Mouse (Mus musculus): ENCODE measurements around the gene 3830417A13Rik. TPM values are rescaled to one million over a fixed set of nuclear protein-coding genes. Genes with fewer than 3 reads are reported as not detected.

3830417A13Rik gene
- polyA plus RNA-seq (2014; fragmentation: Nextera tagmentation; extraction: Ambion mirVana) = not detected in 2 replicates

DNA sequence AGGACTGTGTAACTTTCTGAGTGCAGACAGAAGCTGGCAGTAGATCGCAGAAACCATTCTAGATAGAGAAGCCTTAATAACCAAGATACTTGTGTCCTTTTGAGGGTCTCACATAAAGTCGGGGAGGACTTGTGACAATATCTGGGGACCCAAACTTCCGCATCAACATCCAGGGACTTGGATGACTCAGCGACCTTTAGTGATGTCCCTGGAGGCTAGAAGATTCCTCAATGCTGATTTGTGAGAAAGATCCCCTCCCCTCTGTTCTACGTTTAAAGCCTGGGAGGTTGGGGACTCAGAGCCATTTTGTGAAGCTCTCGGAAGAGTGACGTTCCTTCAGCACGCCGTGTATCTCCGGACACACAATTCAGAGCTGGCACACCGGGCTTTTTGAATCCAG is at the start of gene 3830417A13Rik:
Gene 3830417A13Rik (plus strand): TSS at position 301 of the 400 bp plus-strand sequence.
- H3K4me3 ChIP-seq (ENCODE audit: low read depth, low read length) = no peak within 1 kb of the TSS
- no peak for TF ChIP-seq CTCF (IDR thresholded peaks at IDR 0.05; ENCODE audit: low read depth)
- ATAC-seq (ENCODE audit: insufficient read depth) = no peak
- DNase-seq = no peak
- H3K36me3 ChIP-seq (ENCODE audit: insufficient read depth) = no peaks in the 10 kb centered on the region
- H3K9ac ChIP-seq = no peak within 1 kb of the TSS
- WGBS = 83% methylated on average over 11 of the region's 11 CpGs
- H3K9me3 ChIP-seq (ENCODE audit: low read depth, low read length) = no peaks in the 10 kb centered on the region
- H3K27ac ChIP-seq (ENCODE audit: low read depth) = no peak within 1 kb of the TSS
- no peaks in the 10 kb centered on the region for H3K27me3 ChIP-seq (ENCODE audit: insufficient read depth, low read length)
- no peak within 1 kb of the TSS for H3K4me2 ChIP-seq
- H3K4me1 ChIP-seq (ENCODE audit: insufficient read depth) = no peaks in the 10 kb centered on the region

DNA sequence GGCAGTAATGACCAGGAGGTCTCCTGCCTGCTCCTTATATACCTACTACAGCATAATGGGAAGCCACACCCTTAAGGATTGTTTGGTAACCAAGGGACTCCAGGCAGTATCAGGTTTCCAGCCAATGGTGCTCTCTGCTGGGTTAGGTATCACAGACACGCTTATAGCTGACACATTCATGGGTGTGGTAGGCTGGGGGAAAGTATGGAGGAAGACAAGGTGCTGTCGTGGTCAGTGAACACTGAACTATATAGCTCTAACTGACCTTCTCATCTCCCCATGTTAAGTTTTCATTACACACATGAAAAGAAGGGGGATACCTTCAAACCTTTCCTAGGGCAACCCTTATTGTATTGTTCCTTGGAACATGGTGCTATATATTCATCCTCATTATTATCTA is 21.2 kb upstream of the 3830417A13Rik start, which contains the start of gene Gm6760:
Gene Gm6760 (minus strand): TSS at position 101 of the 400 bp plus-strand sequence.
- TF ChIP-seq CTCF (IDR thresholded peaks at IDR 0.05; ENCODE audit: low read depth) = no peak

DNA sequence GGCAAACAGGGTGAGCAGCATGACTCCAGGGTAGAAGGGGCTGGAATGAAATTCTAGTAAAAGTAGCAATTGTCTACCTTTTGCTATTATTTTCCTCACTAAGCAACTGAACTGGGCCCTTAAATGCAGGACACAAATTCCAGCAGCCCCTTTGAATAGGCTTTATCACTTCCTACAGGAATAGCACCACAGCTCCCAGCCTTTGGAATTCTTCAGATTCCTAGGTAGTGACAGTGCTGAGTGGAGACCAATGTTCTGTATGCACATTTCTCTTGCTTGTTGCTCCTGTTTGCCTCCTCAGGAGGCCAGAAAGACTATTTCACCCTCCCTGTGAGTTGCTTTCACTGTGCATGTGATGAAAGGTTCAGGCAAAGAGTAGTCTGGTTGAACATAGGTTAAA is 7.9 kb downstream of the 3830417A13Rik start:
- no peaks in the 10 kb centered on the region for H3K27me3 ChIP-seq (ENCODE audit: insufficient read depth, low read length)
- H3K9ac ChIP-seq = no peak overlapping the region
- DNase-seq = no peak
- no peaks in the 10 kb centered on the region for H3K36me3 ChIP-seq (ENCODE audit: insufficient read depth)
- no peak for TF ChIP-seq CTCF (IDR thresholded peaks at IDR 0.05; ENCODE audit: low read depth)
- no peaks in the 10 kb centered on the region for H3K9me3 ChIP-seq (ENCODE audit: low read depth, low read length)
- H3K4me2 ChIP-seq = no peak overlapping the region
- ATAC-seq (ENCODE audit: insufficient read depth) = no peak
- no peaks in the 10 kb centered on the region for H3K4me1 ChIP-seq (ENCODE audit: insufficient read depth)
- no peak overlapping the region for H3K27ac ChIP-seq (ENCODE audit: low read depth)
- no peak overlapping the region for H3K4me3 ChIP-seq (ENCODE audit: low read depth, low read length)

More for the DNA sequence above, 21.2 kb upstream of the 3830417A13Rik start, which contains the start of gene Gm6760:
- H3K4me2 ChIP-seq = no peak within 1 kb of the TSS
- H3K9ac ChIP-seq = no peak within 1 kb of the TSS
- ATAC-seq (ENCODE audit: insufficient read depth) = no peak
- H3K27me3 ChIP-seq (ENCODE audit: insufficient read depth, low read length) = no peaks in the 10 kb centered on the region
- H3K4me1 ChIP-seq (ENCODE audit: insufficient read depth) = no peaks in the 10 kb centered on the region
- H3K36me3 ChIP-seq (ENCODE audit: insufficient read depth) = no peaks in the 10 kb centered on the region
- no peak for DNase-seq
- WGBS = 56% methylated on average over 2 of the region's 2 CpGs
- no peak within 1 kb of the TSS for H3K4me3 ChIP-seq (ENCODE audit: low read depth, low read length)
- H3K27ac ChIP-seq (ENCODE audit: low read depth) = no peak within 1 kb of the TSS
- H3K9me3 ChIP-seq (ENCODE audit: low read depth, low read length) = no peaks in the 10 kb centered on the region

Other genes with a start within 250 kb of the 3830417A13Rik start
- not detected in 2 replicates for gene Gm6760, start 21.4 kb upstream of the 3830417A13Rik start, polyA plus RNA-seq (2014; fragmentation: Nextera tagmentation; extraction: Ambion mirVana)
- 0.59 and 1.2 TPM in 2 replicates for gene Slitrk4, start 103.4 kb downstream of the 3830417A13Rik start, polyA plus RNA-seq (2014; fragmentation: Nextera tagmentation; extraction: Ambion mirVana)

All from lung, embryonic 14.5 days (tissue).